Mouse (Mus musculus) central nervous system, embryonic 11.5 days (tissue): ENCODE data around the gene Nkapd1. TPM values are rescaled to one million over a fixed set of nuclear protein-coding genes. Genes with fewer than 3 reads are reported as not detected.

Source experiments
- polyA plus RNA-seq: library from polyadenylated mRNA; depleted of rRNA; stranded (reverse); fragments of >200 nt; gene quantifications from 2 replicates; pipeline ENCODE4 v1.2.3, GENCODE M21; 2012; rRNA removed

The Nkapd1 gene
- polyA plus RNA-seq: 25.3 and 25.7 TPM in 2 replicates

GRCm38 (mm10) chr9:50616766-50617603, at the start of gene Nkapd1, which contains the start of gene Pih1d2:
TSS of gene Nkapd1 (minus strand) at chr9:50617464.
TSS of gene Pih1d2 (plus strand) at chr9:50617321.

DNA sequence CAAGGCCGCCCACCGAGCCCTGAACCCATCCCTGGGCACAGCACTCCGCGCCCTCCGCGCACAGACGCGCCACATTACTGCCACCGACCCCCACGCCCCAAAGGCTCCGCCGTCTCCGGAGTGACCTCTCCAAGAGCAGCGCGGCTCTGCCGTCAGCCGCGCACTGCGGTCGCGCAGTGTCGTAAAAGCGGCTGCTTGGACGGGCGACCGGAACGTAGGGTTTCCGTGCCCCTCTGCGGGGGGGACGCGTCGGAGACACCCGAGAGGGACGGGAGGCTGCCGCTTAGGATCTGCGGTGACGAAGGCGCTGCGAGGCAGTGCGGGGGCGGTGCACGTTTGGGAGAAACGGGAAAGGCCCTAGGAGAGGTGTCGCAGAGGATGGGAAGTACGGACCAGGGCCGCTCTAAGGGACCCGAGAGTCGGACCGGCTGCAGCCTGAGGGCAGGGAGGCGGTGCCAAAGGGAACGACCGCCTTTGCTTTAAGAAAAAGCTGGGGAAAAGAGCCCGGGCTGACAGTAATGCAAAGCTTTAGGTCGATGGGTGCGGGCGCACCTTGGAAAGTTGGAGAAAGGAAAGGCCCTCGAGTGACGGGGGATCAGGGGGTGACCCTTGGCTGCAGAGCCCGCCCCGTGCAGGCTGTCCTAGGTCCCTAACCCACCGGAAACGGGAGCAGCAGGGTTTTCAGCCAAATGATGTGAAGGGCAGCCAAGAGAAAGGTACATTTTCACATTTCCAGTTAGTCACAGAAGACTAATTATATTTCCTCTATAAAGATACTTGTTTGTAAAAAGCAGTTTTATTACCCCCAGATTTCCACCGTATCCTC, 42.3 kb upstream of the Nkapd1 start, which contains the start of gene Dlat:
Gene Dlat, minus strand, starts transcription at position 389 of the 826 bp plus-strand sequence.

DNA sequence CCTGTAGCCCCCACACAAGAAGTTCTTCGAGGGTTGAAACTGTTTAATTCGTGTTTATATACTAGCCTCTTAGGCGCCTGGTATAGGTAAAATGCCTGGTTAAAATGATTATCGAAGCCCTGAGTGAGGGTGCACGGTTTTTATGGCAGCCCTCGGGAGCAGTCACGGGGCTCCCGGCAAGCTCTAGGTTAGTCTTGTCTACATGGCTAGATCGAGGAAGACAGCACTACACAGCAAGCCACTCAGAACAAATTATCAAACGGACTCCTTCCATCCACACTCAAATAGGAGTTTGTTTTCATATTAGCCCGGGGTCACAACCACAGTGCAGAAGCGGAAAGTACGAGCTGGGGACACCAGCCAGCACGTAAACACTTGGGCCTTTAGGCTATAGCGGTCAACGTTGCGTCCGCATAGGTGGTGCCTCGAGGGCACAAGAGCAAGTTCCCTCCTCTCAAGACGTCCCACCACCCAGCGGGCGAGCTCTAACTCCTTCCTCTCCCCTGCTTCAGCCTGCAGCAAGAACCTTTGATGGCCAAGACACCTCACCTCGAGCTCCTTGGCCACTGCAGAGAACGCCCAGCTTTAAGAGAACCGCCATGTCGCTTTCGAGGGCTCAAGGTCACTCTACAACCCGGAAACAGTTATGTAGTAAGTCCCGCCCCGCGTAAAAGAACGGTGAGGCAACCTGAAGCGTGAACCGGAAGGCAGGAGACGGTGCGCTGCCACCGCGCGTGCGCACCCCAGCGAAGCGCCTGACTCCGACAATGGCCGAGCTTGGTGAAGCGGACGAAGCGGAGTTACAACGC, 13.9 kb downstream of the Nkapd1 start, which contains the start of the genes Sdhd and Timm8b:
Gene Sdhd, minus strand, starts transcription at position 624 of the 809 bp plus-strand sequence.
Gene Timm8b, plus strand, starts transcription at position 722 of the 809 bp plus-strand sequence.

GRCm38 (mm10) chr9:50561145-50561917, 55.9 kb downstream of the Nkapd1 start, which contains the start of gene Tex12:
TSS of gene Tex12 (minus strand) at chr9:50561325.

Other genes with a start within 250 kb of the Nkapd1 start
- gene Plet1, start 122.9 kb downstream of the Nkapd1 start, polyA plus RNA-seq: 0.12 and 0.70 TPM in 2 replicates
- gene Pts, start 88.7 kb downstream of the Nkapd1 start, polyA plus RNA-seq: 65.7 and 82.4 TPM in 2 replicates
- 9.3 and 11.2 TPM in 2 replicates for gene Il18, start 62.6 kb downstream of the Nkapd1 start, polyA plus RNA-seq
- gene Bco2, start 62.3 kb downstream of the Nkapd1 start, polyA plus RNA-seq: 0.27 and 0.43 TPM in 2 replicates
- not detected in 2 replicates for gene Tex12, start 56.1 kb downstream of the Nkapd1 start, polyA plus RNA-seq
- gene Sdhd, start 13.7 kb downstream of the Nkapd1 start, polyA plus RNA-seq: 135 and 195 TPM in 2 replicates
- 232 and 356 TPM in 2 replicates for gene Timm8b, start 13.6 kb downstream of the Nkapd1 start, polyA plus RNA-seq
- gene Pih1d2, start 143 bp downstream of the Nkapd1 start, polyA plus RNA-seq: 3.7 and 5.6 TPM in 2 replicates
- 23.5 and 38.3 TPM in 2 replicates for gene Dlat, start 42.3 kb upstream of the Nkapd1 start, polyA plus RNA-seq
- gene Dixdc1, start 122.1 kb upstream of the Nkapd1 start, polyA plus RNA-seq: 14.7 and 22.5 TPM in 2 replicates
- gene 2310030G06Rik, start 129.1 kb upstream of the Nkapd1 start, polyA plus RNA-seq: 0.92 and 2.1 TPM in 2 replicates
- gene Cryab, start 133.9 kb upstream of the Nkapd1 start, polyA plus RNA-seq: 7.3 and 17.7 TPM in 2 replicates
- 4.3 and 8.2 TPM in 2 replicates for gene Hspb2, start 134.9 kb upstream of the Nkapd1 start, polyA plus RNA-seq
- 6.9 and 8.4 TPM in 2 replicates for gene Fdxacb1, start 150.8 kb upstream of the Nkapd1 start, polyA plus RNA-seq
- 19.4 and 30.9 TPM in 2 replicates for gene Alg9, start 157.6 kb upstream of the Nkapd1 start, polyA plus RNA-seq
- gene 1110032A03Rik, start 158.1 kb upstream of the Nkapd1 start, polyA plus RNA-seq: 16.9 and 36.4 TPM in 2 replicates
- 47.9 and 66.7 TPM in 2 replicates for gene Ppp2r1b, start 227.8 kb upstream of the Nkapd1 start, polyA plus RNA-seq